Mouse (Mus musculus): ENCODE measurements around the gene Dpp8. TPM values are rescaled to one million over a fixed set of nuclear protein-coding genes. Genes with fewer than 3 reads are reported as not detected.

Gene Dpp8
- total and polyA plus RNA-seq, 3 experiments, result 36.0 to 53.2 (median 39.9) TPM

DNA sequence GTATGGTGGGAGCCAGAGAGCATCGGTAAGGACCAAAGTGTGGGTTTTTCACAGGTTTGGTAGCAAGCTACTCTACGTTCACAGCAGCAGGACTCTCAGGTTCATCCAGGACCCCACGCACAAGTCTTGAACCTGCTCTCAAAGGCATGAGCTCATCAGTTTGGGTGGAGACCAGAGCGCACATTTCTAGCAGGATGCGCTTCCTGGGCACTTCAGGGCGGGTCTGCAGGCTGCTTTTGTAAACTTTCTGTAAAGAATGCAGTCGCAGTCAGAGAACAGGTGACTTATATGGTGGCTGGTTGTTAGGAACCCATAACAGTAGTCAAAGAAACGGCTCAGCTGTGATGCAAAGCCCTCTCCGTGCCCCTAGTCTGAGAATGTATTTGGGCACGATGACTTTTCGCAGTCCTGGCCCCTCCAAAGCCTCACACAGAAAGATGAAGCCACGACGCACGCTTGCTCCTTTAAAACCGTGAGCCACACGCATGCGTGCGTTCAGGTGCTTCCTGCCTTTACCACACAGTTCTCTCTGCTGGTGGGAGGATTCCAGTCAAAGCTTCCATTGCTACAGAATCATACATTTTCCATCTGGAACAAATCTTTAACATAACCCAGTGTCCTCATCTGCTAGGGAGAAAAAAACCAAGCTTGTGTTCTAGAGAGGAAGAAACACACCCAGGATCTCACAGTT lies 51.0 kb downstream of the Dpp8 start:
- TF ChIP-seq USF2 (conservative IDR thresholded peaks at IDR 0.05; ENCODE audit: low read depth, low read length), result no peak
- peak; percentile 36; the same call in 1 of the 2 replicates for TF ChIP-seq ETS1 (conservative IDR thresholded peaks at IDR 0.05; ENCODE audit: low read depth, low read length)
- TF ChIP-seq BHLHE40 (IDR thresholded peaks at IDR 0.05; ENCODE audit: low read depth, low read length), result peak; percentile 59
- no peak for TF ChIP-seq ZKSCAN1 (IDR thresholded peaks at IDR 0.05; ENCODE audit: borderline replicate concordance, low read depth, low read length)
- no peak for TF ChIP-seq PAX5 (IDR thresholded peaks at IDR 0.05; ENCODE audit: low read length)
- TF ChIP-seq EP300 (IDR thresholded peaks at IDR 0.05; ENCODE audit: low read length), result peak; percentile 19; the same call in 1 of the 2 replicates
- TF ChIP-seq NRF1 (IDR thresholded peaks at IDR 0.05; ENCODE audit: low read depth, low read length), result peak; percentile 57
- no peak for TF ChIP-seq E2F4 (IDR thresholded peaks at IDR 0.05; ENCODE audit: insufficient replicate concordance, low read depth, low read length)
- no peak for TF ChIP-seq MAZ (IDR thresholded peaks at IDR 0.05; ENCODE audit: low read depth, low read length)
- H3K4me3 ChIP-seq (replicated peaks in 1 of 3; ENCODE audit: low read depth in 2 of 3, low read length in 2 of 3, poor library complexity in 1 of 3), result no peak overlapping the region
- dilution Hi-C loops (cut with MboI; ENCODE audit: extremely low pct_ligation_motif_present, extremely low pct_unique_long_range_greater_than_20kb, low sequenced_read_pairs) (no loop called here), in situ Hi-C loops (cut with MboI; ENCODE audit: low pct_ligation_motif_present, low pct_unique_long_range_greater_than_20kb, low sequenced_read_pairs) (no loop called here)
- H3K4me1 ChIP-seq (ENCODE audit: control insufficient read depth in 1 of 2, insufficient read depth in 2 of 2), result peaks cover 14 to 49% of the 10 kb centered on the region in 2 experiments
- H3K9ac ChIP-seq (ENCODE audit: insufficient read depth, low read depth), result no peak overlapping the region
- peaks cover 36 to 64% of the 10 kb centered on the region in 2 experiments for H3K36me3 ChIP-seq (replicated peaks in 1 of 2; ENCODE audit: control insufficient read depth in 1 of 2, insufficient read depth in 1 of 2, low read length in 1 of 2)
- H3K79me2 ChIP-seq (replicated peaks; ENCODE audit: control insufficient read depth, extremely low read depth, insufficient read depth, poor library complexity, severe bottlenecking), result no peaks in the 10 kb centered on the region
- H3K4me2 ChIP-seq (ENCODE audit: insufficient read depth, low read depth, poor library complexity, severe bottlenecking), result no peak overlapping the region
- peak; percentile 38 for DNase-seq (ENCODE audit: extremely low read depth)
- no peaks in the 10 kb centered on the region for H3K27me3 ChIP-seq (replicated peaks)
- H3K9me3 ChIP-seq (replicated peaks; ENCODE audit: low read length), result no peaks in the 10 kb centered on the region
- H3K27ac ChIP-seq (ENCODE audit: insufficient read depth, low read depth), result no peak overlapping the region

GRCm38 (mm10) chr9:65084198-65084807 lies 52.1 kb downstream of the Dpp8 start:
- H3K4me3 ChIP-seq (replicated peaks in 1 of 3; ENCODE audit: low read depth in 2 of 3, low read length in 2 of 3, poor library complexity in 1 of 3), result no peak overlapping the region
- DNase-seq (ENCODE audit: extremely low read depth), result peak; percentile 79
- H3K4me2 ChIP-seq (ENCODE audit: insufficient read depth, low read depth, poor library complexity, severe bottlenecking), result no peak overlapping the region
- H3K4me1 ChIP-seq (ENCODE audit: control insufficient read depth in 1 of 2, insufficient read depth in 2 of 2), result peaks cover 14 to 45% of the 10 kb centered on the region in 2 experiments
- H3K9me3 ChIP-seq (replicated peaks; ENCODE audit: low read length), result no peaks in the 10 kb centered on the region
- peaks cover 26 to 53% of the 10 kb centered on the region in 2 experiments for H3K36me3 ChIP-seq (replicated peaks in 1 of 2; ENCODE audit: control insufficient read depth in 1 of 2, insufficient read depth in 1 of 2, low read length in 1 of 2)
- H3K27me3 ChIP-seq (replicated peaks), result no peaks in the 10 kb centered on the region
- H3K9ac ChIP-seq (ENCODE audit: insufficient read depth, low read depth), result no peak overlapping the region
- H3K79me2 ChIP-seq (replicated peaks; ENCODE audit: control insufficient read depth, extremely low read depth, insufficient read depth, poor library complexity, severe bottlenecking), result no peaks in the 10 kb centered on the region
- TF ChIP-seq RCOR1 (conservative IDR thresholded peaks at IDR 0.05; ENCODE audit: low read depth, low read length) (no peak), CHD1 (IDR thresholded peaks at IDR 0.05; ENCODE audit: low read depth, low read length) (no peak), BHLHE40 (IDR thresholded peaks at IDR 0.05; ENCODE audit: low read depth, low read length) (peak; percentile 99), SIN3A (IDR thresholded peaks at IDR 0.05; ENCODE audit: low read length) (peak; percentile 27; the same call in 1 of the 2 replicates), IRF4 (IDR thresholded peaks at IDR 0.05; ENCODE audit: low read depth, low read length) (peak; percentile 93), ELF1 (IDR thresholded peaks at IDR 0.05; ENCODE audit: low read depth, low read length) (no peak), USF1 (IDR thresholded peaks at IDR 0.05; ENCODE audit: low read depth, low read length) (peak; percentile 36), CHD2 (IDR thresholded peaks at IDR 0.05; ENCODE audit: low read length) (peak; percentile 68; the same call in 1 of the 2 replicates), RAD21 (IDR thresholded peaks at IDR 0.05; ENCODE audit: low read depth, low read length) (no peak), ETS1 (conservative IDR thresholded peaks at IDR 0.05; ENCODE audit: low read depth, low read length) (peak; percentile 82), MAFK (IDR thresholded peaks at IDR 0.05; ENCODE audit: insufficient replicate concordance, low read length) (0 out of 2 replicates have a peak, but pooled peaks have one; percentile 36), MAZ (IDR thresholded peaks at IDR 0.05; ENCODE audit: low read depth, low read length) (peak; percentile 62; the same call in 1 of the 2 replicates), MEF2A (IDR thresholded peaks at IDR 0.05; ENCODE audit: borderline replicate concordance, low read depth, low read length) (0 out of 2 replicates have a peak, but pooled peaks have one; percentile 26), HCFC1 (IDR thresholded peaks at IDR 0.05; ENCODE audit: low read depth, low read length) (no peak), JUND (conservative IDR thresholded peaks at IDR 0.05; ENCODE audit: low read depth, low read length) (peak; percentile 65; the same call in 1 of the 2 replicates), USF2 (conservative IDR thresholded peaks at IDR 0.05; ENCODE audit: low read depth, low read length) (peak; percentile 29; the same call in 1 of the 2 replicates), TCF12 (IDR thresholded peaks at IDR 0.05; ENCODE audit: low read depth, low read length) (peak; percentile 27; the same call in 1 of the 2 replicates), TBP (conservative IDR thresholded peaks at IDR 0.05; ENCODE audit: low read depth, low read length) (no peak), GABPA (IDR thresholded peaks at IDR 0.05; ENCODE audit: insufficient replicate concordance, low read depth, low read length) (no peak), SMC3 (IDR thresholded peaks at IDR 0.05; ENCODE audit: low read depth, low read length) (no peak), EP300 (IDR thresholded peaks at IDR 0.05; ENCODE audit: low read length) (peak; percentile 64), ZKSCAN1 (IDR thresholded peaks at IDR 0.05; ENCODE audit: borderline replicate concordance, low read depth, low read length) (no peak), JUN (IDR thresholded peaks at IDR 0.05; ENCODE audit: insufficient read depth, low read depth, low read length) (peak; percentile 58)
- in situ Hi-C loops (cut with MboI; ENCODE audit: low pct_ligation_motif_present, low pct_unique_long_range_greater_than_20kb, low sequenced_read_pairs), result no loop called here
- dilution Hi-C loops (cut with MboI; ENCODE audit: extremely low pct_ligation_motif_present, extremely low pct_unique_long_range_greater_than_20kb, low sequenced_read_pairs), result no loop called here
- H3K27ac ChIP-seq (ENCODE audit: insufficient read depth, low read depth), result no peak overlapping the region
